Mouse (Mus musculus) midbrain, embryonic 11.5 days (tissue): ENCODE results near the gene Nek11. TPM values are rescaled to one million over a fixed set of nuclear protein-coding genes. Genes with fewer than 3 reads are reported as not detected.
A peak's percentile ranks its signal among the peaks of the same experiment; 100 is the strongest.

Experiments used
- ATAC-seq: fragments of 200-750 bp; cut with Nextera tagmentation; 2 replicates; pipeline ENCODE4 v1.8.0; 2017; ENCODE audit warnings: moderate TSS enrichment, moderate library complexity; ENCODE audit not compliant: low FRiP score
- DNase-seq: peaks from one replicate; pipeline ENCODE4 v3.0.0; 2015; ENCODE audit warnings: low spot score; ENCODE audit errors: missing footprints
- H3K27ac ChIP-seq: fragments of 300-500 bp; sonication (generic); 2 replicates; pipeline ENCODE4 v1.5.1; 2014; ENCODE audit warnings: low read depth, low read length
- H3K27me3 ChIP-seq: fragments of 300-500 bp; sonication (generic); 2 replicates; pipeline ENCODE4 v1.6.1; 2014; ENCODE audit warnings: mild to moderate bottlenecking, low read length, moderate library complexity, mixed read lengths; ENCODE audit not compliant: control insufficient read depth, insufficient read depth
- H3K36me3 ChIP-seq: fragments of 300-500 bp; sonication (generic); 2 replicates; pipeline ENCODE4 v1.6.1; 2014; ENCODE audit warnings: mild to moderate bottlenecking, low read length, moderate library complexity, mixed read lengths; ENCODE audit not compliant: control insufficient read depth, insufficient read depth
- H3K4me1 ChIP-seq: fragments of 300-500 bp; sonication (generic); 2 replicates; pipeline ENCODE4 v1.6.1; 2014; ENCODE audit warnings: low read length; ENCODE audit not compliant: control insufficient read depth, insufficient read depth
- H3K4me2 ChIP-seq: fragments of 300-500 bp; sonication (generic); 2 replicates; pipeline ENCODE4 v1.6.1; 2014; ENCODE audit warnings: mild to moderate bottlenecking, moderate library complexity
- H3K4me3 ChIP-seq: fragments of 300-500 bp; sonication (generic); 2 replicates; pipeline ENCODE4 v1.5.1; 2014; ENCODE audit warnings: low read depth, low read length
- H3K9ac ChIP-seq: fragments of 300-500 bp; sonication (generic); 2 replicates; pipeline ENCODE4 v1.6.1; 2014; ENCODE audit warnings: low read length
- H3K9me3 ChIP-seq: fragments of 300-500 bp; sonication (generic); 2 replicates; pipeline ENCODE4 v1.6.1; 2016; ENCODE audit warnings: low read length; ENCODE audit not compliant: control insufficient read depth
- WGBS: fragments of 180-500 bp; shearing (Covaris S2); extraction: QIAGEN DNeasy Blood & Tissue Kit; methylation state at CpG from one replicate; pipeline ENCODE4 v1.1.7; 2014; 5-methylcytosine and 5-hydroxymethylcytosine counted together
- polyA plus RNA-seq: library from polyadenylated mRNA; unstranded; fragments of >200 nt; fragmentation: Nextera tagmentation; extraction: Ambion mirVana; gene quantifications from 2 replicates; pipeline ENCODE4 v1.2.1, GENCODE M21; 2014

Nek11 gene
- polyA plus RNA-seq, 1 experiment from 2014 or later, result 0.79 TPM

GRCm38 (mm10) chr9:105376411-105376810 lies 18.9 kb downstream of the Nek11 start:
- Histone ChIP-seq H3K27me3 (no peaks in the 10 kb centered on the region), H3K4me3 (no peak overlapping the region), H3K36me3 (no peaks in the 10 kb centered on the region), H3K27ac (no peak overlapping the region), H3K9ac (no peak overlapping the region), H3K4me1 (no peaks in the 10 kb centered on the region), H3K9me3 (no peaks in the 10 kb centered on the region), H3K4me2 (no peak overlapping the region)
- WGBS, result 81% methylated on average over 7 of the region's 7 CpGs
- DNase-seq, result no peak
- no peak for ATAC-seq

- Histone ChIP-seq H3K9ac (no peak overlapping the region), H3K27me3 (no peaks in the 10 kb centered on the region), H3K27ac (no peak overlapping the region), H3K36me3 (no peaks in the 10 kb centered on the region), H3K4me2 (no peak overlapping the region), H3K4me3 (no peak overlapping the region), H3K4me1 (no peaks in the 10 kb centered on the region), H3K9me3 (no peaks in the 10 kb centered on the region)
- WGBS, result 73% methylated on average over 5 of the region's 5 CpGs
- ATAC-seq, result no peak
- no peak for DNase-seq
Observed at GRCm38 (mm10) chr9:105374361-105374760, 21.0 kb downstream of the Nek11 start.

DNA sequence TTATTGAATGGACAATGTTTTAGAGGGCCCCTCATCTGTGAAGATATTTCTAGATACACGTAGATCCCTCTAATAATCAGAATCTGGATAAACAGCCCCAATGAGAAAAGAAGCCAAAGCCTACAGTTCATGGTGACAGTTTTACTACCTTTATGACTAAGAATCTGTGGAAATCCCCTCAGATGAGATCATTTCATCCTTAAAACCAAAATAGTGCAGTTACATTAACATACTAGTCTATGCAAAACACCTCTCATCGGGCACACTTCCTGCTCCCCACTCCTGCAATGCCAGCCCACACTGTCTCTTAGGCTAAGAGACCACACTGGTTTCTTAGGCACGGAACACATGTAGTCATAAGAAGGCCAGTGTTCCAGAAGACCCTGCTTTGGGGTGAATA lies 26.7 kb downstream of the Nek11 start:
- Histone ChIP-seq H3K27ac (no peak overlapping the region), H3K4me2 (no peak overlapping the region), H3K9me3 (no peaks in the 10 kb centered on the region), H3K27me3 (no peaks in the 10 kb centered on the region), H3K36me3 (no peaks in the 10 kb centered on the region), H3K4me3 (no peak overlapping the region), H3K9ac (no peak overlapping the region), H3K4me1 (no peaks in the 10 kb centered on the region)
- WGBS, result 89% methylated on average over 3 of the region's 3 CpGs
- DNase-seq (no peak), ATAC-seq (no peak)

DNA sequence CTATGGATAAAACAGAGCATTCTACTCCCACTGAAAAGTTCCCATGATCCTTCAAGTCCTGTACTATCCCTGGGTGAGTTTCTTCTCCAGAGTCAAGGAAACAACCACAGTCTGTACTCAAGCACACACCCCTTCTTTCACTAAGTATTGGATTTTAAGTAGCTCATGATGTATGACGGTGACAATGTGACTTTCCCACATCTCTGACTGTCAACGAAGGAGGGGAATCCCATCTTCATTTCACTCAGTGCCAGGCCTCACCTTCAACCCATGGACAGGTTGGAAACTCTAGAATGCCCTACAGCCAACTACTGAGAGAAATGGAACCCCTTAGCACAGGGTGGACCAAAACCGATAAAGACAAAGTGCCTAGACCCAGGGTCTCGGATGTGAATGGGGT lies 29.1 kb downstream of the Nek11 start:
- H3K9me3 ChIP-seq, result no peaks in the 10 kb centered on the region
- no peak overlapping the region for H3K4me2 ChIP-seq
- no peak for ATAC-seq
- 91% methylated on average over 4 of the region's 4 CpGs for WGBS
- H3K4me1 ChIP-seq, result no peaks in the 10 kb centered on the region
- no peaks in the 10 kb centered on the region for H3K27me3 ChIP-seq
- H3K27ac ChIP-seq, result no peak overlapping the region
- no peak overlapping the region for H3K9ac ChIP-seq
- H3K4me3 ChIP-seq, result no peak overlapping the region
- DNase-seq, result no peak
- no peaks in the 10 kb centered on the region for H3K36me3 ChIP-seq

- H3K9me3 ChIP-seq, result no peaks in the 10 kb centered on the region
- H3K27me3 ChIP-seq, result no peaks in the 10 kb centered on the region
- H3K4me1 ChIP-seq, result no peaks in the 10 kb centered on the region
- H3K9ac ChIP-seq, result no peak overlapping the region
- DNase-seq (no peak), ATAC-seq (no peak)
- WGBS, result 83% methylated on average over 5 of the region's 5 CpGs
- no peaks in the 10 kb centered on the region for H3K36me3 ChIP-seq
- no peak overlapping the region for H3K4me2 ChIP-seq
- no peak overlapping the region for H3K27ac ChIP-seq
- no peak overlapping the region for H3K4me3 ChIP-seq
Observed at GRCm38 (mm10) chr9:105363520-105364231, 31.6 kb downstream of the Nek11 start.

- no peak for DNase-seq
- no peaks in the 10 kb centered on the region for H3K36me3 ChIP-seq
Observed at GRCm38 (mm10) chr9:105362181-105362580, 33.1 kb downstream of the Nek11 start.

GRCm38 (mm10) chr9:105349034-105349433 lies 46.3 kb downstream of the Nek11 start:
- Histone ChIP-seq H3K4me1 (no peaks in the 10 kb centered on the region), H3K9me3 (no peaks in the 10 kb centered on the region), H3K9ac (no peak overlapping the region), H3K27me3 (no peaks in the 10 kb centered on the region), H3K4me2 (no peak overlapping the region), H3K27ac (no peak overlapping the region), H3K36me3 (no peaks in the 10 kb centered on the region), H3K4me3 (no peak overlapping the region)
- ATAC-seq (no peak), DNase-seq (no peak)
- WGBS, result 78% methylated on average over 5 of the region's 5 CpGs

More at GRCm38 (mm10) chr9:105362181-105362580, 33.1 kb downstream of the Nek11 start:
- Histone ChIP-seq H3K4me2 (no peak overlapping the region), H3K9ac (no peak overlapping the region), H3K9me3 (no peaks in the 10 kb centered on the region), H3K4me1 (no peaks in the 10 kb centered on the region), H3K4me3 (no peak overlapping the region), H3K27ac (no peak overlapping the region), H3K27me3 (no peaks in the 10 kb centered on the region)
- WGBS, result 80% methylated on average over 2 of the region's 2 CpGs
- no peak for ATAC-seq

- H3K27ac ChIP-seq, result no peak overlapping the region
- no peak for DNase-seq
Observed at GRCm38 (mm10) chr9:105348242-105349031, 46.9 kb downstream of the Nek11 start.

DNA sequence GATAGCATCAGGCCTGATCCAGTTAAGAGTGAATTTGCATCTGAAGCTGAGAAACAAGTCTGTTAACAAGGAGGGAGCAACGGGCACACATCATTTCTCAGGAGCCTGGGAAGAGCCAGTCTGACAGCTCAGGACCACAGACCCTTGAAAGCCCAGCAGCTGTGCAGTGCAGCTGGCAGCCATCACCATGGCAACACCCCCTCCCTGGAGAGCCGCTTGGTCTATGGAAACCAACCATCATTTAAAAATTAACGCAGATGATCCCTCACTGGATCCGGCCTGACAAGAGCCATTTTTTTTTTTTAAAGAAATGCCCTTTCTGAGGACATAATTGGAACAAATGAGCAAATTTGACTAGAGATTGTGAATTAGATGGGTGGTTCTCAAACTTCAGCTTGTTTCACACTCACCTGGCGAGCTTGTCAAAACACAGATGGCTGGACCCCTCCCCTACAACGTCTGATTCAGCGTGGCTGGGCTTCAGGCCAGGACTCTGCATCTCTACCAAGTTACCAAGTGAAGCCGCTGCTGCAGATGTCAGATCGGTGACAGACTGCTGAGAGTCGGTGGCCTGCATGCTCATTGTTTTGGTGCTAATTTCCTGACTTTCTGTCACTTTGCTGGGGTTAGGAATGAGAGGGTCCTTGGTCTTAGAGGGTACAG lies 52.2 kb downstream of the Nek11 start:
- no peak overlapping the region for H3K4me3 ChIP-seq
- H3K27ac ChIP-seq, result peak overlapping the region; percentile 2; the same call in 1 of the 2 replicates
- H3K4me1 ChIP-seq, result no peaks in the 10 kb centered on the region; the same call in 1 of the 2 replicates
- 64% methylated on average over 10 of the region's 10 CpGs for WGBS
- DNase-seq (peak; percentile 92), ATAC-seq (peak; percentile 82)
- no peaks in the 10 kb centered on the region for H3K27me3 ChIP-seq
- no peaks in the 10 kb centered on the region for H3K36me3 ChIP-seq
- H3K9ac ChIP-seq, result no peak overlapping the region
- no peaks in the 10 kb centered on the region for H3K9me3 ChIP-seq
- no peak overlapping the region for H3K4me2 ChIP-seq

More at GRCm38 (mm10) chr9:105348242-105349031, 46.9 kb downstream of the Nek11 start:
- Histone ChIP-seq H3K27me3 (no peaks in the 10 kb centered on the region), H3K4me1 (no peaks in the 10 kb centered on the region), H3K9ac (no peak overlapping the region), H3K4me3 (no peak overlapping the region), H3K4me2 (no peak overlapping the region), H3K36me3 (no peaks in the 10 kb centered on the region), H3K9me3 (no peaks in the 10 kb centered on the region)
- no peak for ATAC-seq
- 78% methylated on average over 10 of the region's 10 CpGs for WGBS
